ENCODE assay signal across 18 mouse cellular contexts in genomic region chr1:44803594-44804372, GRCm38 (mm10).
DNase-seq lines count a peak whose midpoint lies in the region; ATAC-seq and TF ChIP-seq lines count a peak whose summit lies in the region.
"Had no signal": no experiment of that assay in that cellular context is flagged by ENCODE, and none has a peak within 500 bp of the region (broad histone marks: within the 10 kb centered on the region; RNA-seq: fewer than 3 reads in every experiment).

No protein-coding gene starts in this region.

- ATAC-seq in lung, embryonic 16.5 days (ENCODE audit: low read depth) = peak; percentile 65
- ATAC-seq: hindbrain, postnatal 0 days had no signal

- no peaks in the 10 kb centered on the region for H3K27me3 ChIP-seq in lung, embryonic 16.5 days (ENCODE audit: control insufficient read depth, insufficient read depth, low read depth, low read length)
- H3K27me3 ChIP-seq: embryonic facial prominence, embryonic 12.5 days; kidney, embryonic 15.5 days; liver, embryonic 15.5 days had no signal

- WGBS in lung, embryonic 16.5 days = 32% methylated on average over 4 of the region's 4 CpGs
- WGBS in lung, adult 2 months = 40% methylated on average over 4 of the region's 4 CpGs

- H3K27ac ChIP-seq in lung, embryonic 16.5 days (ENCODE audit: low read length) = no peak overlapping the region
- H3K27ac ChIP-seq: embryonic facial prominence, embryonic 12.5 days; hindbrain, postnatal 0 days; kidney, embryonic 15.5 days; liver, embryonic 15.5 days had no signal

- H3K9ac ChIP-seq in lung, embryonic 16.5 days (ENCODE audit: low read length) = no peak overlapping the region
- H3K9ac ChIP-seq: embryonic facial prominence, embryonic 12.5 days; kidney, embryonic 15.5 days; liver, embryonic 15.5 days had no signal

- peak; percentile 33 for DNase-seq in heart, adult 8-10 months (ENCODE audit: low spot score)
- no peak for DNase-seq in heart, postnatal 25 days (ENCODE audit: low spot score)
- DNase-seq in lung, adult 2 months = no peak
- DNase-seq in gastrocnemius, postnatal 10 days = peak; percentile 25
- peak; percentile 49 for DNase-seq in skeletal muscle tissue, adult 2 months (ENCODE audit: low read depth, low spot score)
- DNase-seq in left cerebral cortex, postnatal 36 days (ENCODE audit: low spot score in 2 of 2) = no peak
- DNase-seq in spleen, adult 12 weeks (ENCODE audit: low spot score) = no peak
- DNase-seq: adrenal gland, postnatal 36 days; B cell, adult 2 months; cerebellum, postnatal 36 days; layer of hippocampus, adult 9-11 months; thymus, postnatal 36 days had no signal

- H3K9me3 ChIP-seq in lung, embryonic 16.5 days (ENCODE audit: control insufficient read depth, low read length) = no peaks in the 10 kb centered on the region
- H3K9me3 ChIP-seq: embryonic facial prominence, embryonic 12.5 days; kidney, embryonic 15.5 days; liver, embryonic 15.5 days had no signal

- H3K4me1 ChIP-seq in lung, embryonic 16.5 days (replicated peaks; ENCODE audit: control insufficient read depth, insufficient read depth, low read length) = no peaks in the 10 kb centered on the region
- no peaks in the 10 kb centered on the region for H3K4me1 ChIP-seq in lung, adult 2 months (ENCODE audit: control insufficient read depth, insufficient read depth, low read length)
- H3K4me1 ChIP-seq: embryonic facial prominence, embryonic 12.5 days; kidney, embryonic 15.5 days; liver, embryonic 15.5 days had no signal

- no peaks in the 10 kb centered on the region for H3K36me3 ChIP-seq in lung, embryonic 16.5 days (ENCODE audit: control insufficient read depth, insufficient read depth, low read length)
- H3K36me3 ChIP-seq: embryonic facial prominence, embryonic 12.5 days; kidney, embryonic 15.5 days; liver, embryonic 15.5 days had no signal

- H3K4me3 ChIP-seq in lung, embryonic 16.5 days (ENCODE audit: low read length) = no peak overlapping the region
- H3K4me3 ChIP-seq in lung, adult 2 months (replicated peaks; ENCODE audit: extremely low read depth, low read depth, low read length) = no peak overlapping the region
- H3K4me3 ChIP-seq: embryonic facial prominence, embryonic 12.5 days; kidney, embryonic 15.5 days; liver, embryonic 15.5 days had no signal

- no peak overlapping the region for H3K4me2 ChIP-seq in lung, embryonic 16.5 days (ENCODE audit: low read depth, low read length)
- H3K4me2 ChIP-seq: embryonic facial prominence, embryonic 12.5 days; kidney, embryonic 15.5 days; liver, embryonic 15.5 days; midbrain, embryonic 11.5 days had no signal

- intact Hi-C loops in heart, postnatal 25 days (cut with DNase I) = no loop called here
- intact Hi-C loops in left cerebral cortex, postnatal 36 days (cut with DNase I) = no loop called here

- TF ChIP-seq POLR2A in lung, adult 2 months (IDR thresholded peaks at IDR 0.05; ENCODE audit: borderline replicate concordance, extremely low read depth, low read depth, low read length) = no peak

- TF ChIP-seq CTCF in lung, adult 2 months (IDR thresholded peaks at IDR 0.05; ENCODE audit: insufficient read depth, low read length) = no peak

Comparison
In these comparisons a context has a peak if more than half of its experiments do, and no peak if none do; other contexts are left out.
1. DNase-seq: peak in heart, adult 8-10 months (single experiment), gastrocnemius, postnatal 10 days (single experiment) and skeletal muscle tissue, adult 2 months (single experiment); none in heart, postnatal 25 days (single experiment), lung, adult 2 months (single experiment), left cerebral cortex, postnatal 36 days (0 of 2) and spleen, adult 12 weeks (single experiment).